Mouse (Mus musculus) retina, postnatal 7 days (tissue): ENCODE measurements around the gene Eif2ak2.
A peak's percentile ranks its signal among the peaks of the same experiment; 100 is the strongest.

Source experiments
- DNase-seq: peaks from one replicate; pipeline ENCODE4 v3.0.0-alpha.2; 2012; ENCODE audit warnings: low read depth, low spot score

The Eif2ak2 gene

DNA sequence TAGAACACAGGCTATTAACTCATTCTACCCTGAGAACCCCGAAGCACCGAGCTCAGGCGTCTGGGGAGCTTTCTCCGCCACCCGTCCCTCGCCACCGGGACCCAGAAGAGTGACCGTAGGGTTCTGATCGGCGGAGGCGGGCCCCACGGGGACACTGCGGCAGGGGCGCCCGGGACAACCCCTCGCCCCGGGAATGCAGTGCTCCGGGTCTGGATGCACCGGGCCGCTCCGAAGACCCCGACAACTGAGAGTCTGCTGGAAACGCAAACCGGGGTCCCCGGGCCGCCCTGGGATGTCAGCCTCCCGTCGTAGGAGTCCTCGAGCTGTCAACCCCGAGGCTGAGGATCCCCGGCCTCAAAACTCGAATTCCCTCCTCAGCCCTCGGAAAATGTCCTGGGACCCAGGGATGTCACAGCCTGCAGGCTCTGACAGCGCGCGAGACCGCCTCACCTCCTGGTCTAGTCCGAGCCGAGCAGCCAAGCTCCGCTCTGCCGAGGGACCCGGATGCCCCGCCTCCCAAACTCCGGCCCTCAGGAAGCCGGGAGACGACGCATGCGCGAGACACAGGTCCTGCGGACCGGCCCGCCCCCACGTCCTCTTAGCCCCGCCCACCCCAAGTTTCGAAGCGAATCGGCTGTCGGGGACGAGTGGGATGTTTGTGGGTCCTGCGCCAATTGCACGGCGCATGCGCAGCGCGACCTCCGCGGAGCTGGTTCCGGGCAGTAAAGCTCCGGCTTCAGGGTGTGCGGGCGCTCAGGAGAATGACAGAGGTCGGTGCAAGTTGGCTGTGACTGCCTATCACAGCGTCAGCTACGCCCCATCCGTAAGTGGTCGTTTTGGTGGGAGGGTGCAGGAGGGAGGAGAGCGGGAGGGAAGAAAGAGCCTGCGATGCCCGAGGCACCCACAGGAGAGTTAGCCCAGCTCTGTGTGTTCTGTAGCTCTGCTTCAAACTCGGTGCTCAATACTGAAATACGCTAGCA lies 47.2 kb downstream of the Eif2ak2 start, which contains the start of the genes Heatr5b and Gpatch11:
Gene Heatr5b (minus strand): TSS at position 509 of the 980 bp plus-strand sequence.
Gene Gpatch11 (plus strand): TSS at position 712 of the 980 bp plus-strand sequence.
- DNase-seq, result peak; percentile 99

DNA sequence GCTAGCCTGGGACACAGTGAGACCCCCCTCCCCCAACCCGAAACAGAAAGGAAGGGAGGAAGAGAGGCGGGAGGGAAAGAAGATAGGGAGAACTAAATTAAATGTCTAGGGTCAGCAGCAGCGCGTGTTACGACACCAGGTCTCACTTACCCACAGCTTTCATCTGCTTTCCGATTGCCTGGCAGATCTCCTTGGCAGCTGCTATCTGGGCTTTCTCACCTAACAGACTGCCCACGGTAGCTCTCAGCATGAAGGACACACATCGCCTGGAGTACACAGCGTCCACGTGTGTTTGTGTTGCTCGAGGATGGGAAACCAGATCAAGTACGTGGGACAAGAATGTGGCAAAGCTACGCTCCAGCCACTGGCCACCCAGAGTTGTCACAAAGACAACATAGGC lies 58.0 kb downstream of the Eif2ak2 start:
- no peak for DNase-seq

DNA sequence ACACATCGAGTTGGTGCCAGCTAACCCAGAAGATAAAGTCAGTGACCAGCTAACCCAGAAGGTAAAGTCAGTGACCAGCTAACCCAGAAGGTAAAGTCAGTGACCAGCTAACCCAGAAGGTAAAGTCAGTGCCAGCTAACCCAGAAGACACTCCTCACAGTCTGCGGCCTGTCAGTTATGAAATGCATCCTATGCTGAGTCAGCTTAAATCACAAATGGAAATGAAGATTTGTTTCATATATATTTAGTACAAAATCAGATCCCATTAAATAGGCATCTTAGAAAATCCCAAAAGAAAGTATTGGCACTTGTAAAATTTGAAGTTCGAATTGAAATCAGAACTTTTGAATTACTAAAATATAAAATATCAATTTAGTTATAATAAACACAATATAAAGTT lies 72.8 kb downstream of the Eif2ak2 start:
- DNase-seq, result no peak

DNA sequence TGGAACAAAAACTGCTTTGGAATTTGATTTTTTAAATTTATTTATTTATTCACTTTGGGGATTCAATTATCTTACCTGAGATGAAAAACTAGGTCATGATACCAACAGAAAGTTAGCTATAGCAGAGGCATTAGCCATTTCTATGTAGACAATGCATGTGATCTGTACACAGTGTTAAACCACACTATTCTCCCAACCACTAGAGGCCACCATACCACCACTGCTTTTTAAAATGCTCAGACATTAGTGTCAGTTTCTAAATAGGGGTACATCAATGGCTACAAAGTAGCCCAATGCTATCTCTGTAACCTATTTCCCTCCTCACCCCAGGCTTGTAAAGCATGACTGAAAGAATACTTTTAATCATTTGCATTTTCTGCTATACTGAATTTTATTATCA lies 73.4 kb downstream of the Eif2ak2 start:
- peak; percentile 20 for DNase-seq
